ENCODE assay signal across 8 mouse cellular contexts in genomic region chr13:105054181-105054940, GRCm38 (mm10). TPM values are rescaled to one million over a fixed set of nuclear protein-coding genes. Genes with fewer than 3 reads are reported as not detected.
DNase-seq lines count a peak whose midpoint lies in the region; ATAC-seq lines count a peak whose summit lies in the region.

Gene Rgs7bp (minus strand): TSS chr13:105054930.

- DNase-seq in Muller cell, postnatal 12 days (ENCODE audit: inconsistent ontology term) = peak; percentile 74
- DNase-seq in cerebellum, adult 9-11 months = peak; percentile 86
- DNase-seq in frontal cortex, postnatal 14 days (ENCODE audit: low spot score in 2 of 2) = peak; percentile 72 to 74
- DNase-seq in hindbrain, embryonic 11.5 days (ENCODE audit: low spot score) = peak; percentile 80
- peak; percentile 78 to 82 for DNase-seq in layer of hippocampus, postnatal 10 days (ENCODE audit: low spot score in 2 of 2)
- peak; percentile 53 for DNase-seq in ovary, adult 18-20 months (ENCODE audit: low spot score)
- DNase-seq in thymus, postnatal 14 days = peak; percentile 72

- peak within 1 kb of the TSS; percentile 70 for H3K4me3 ChIP-seq in hindbrain, embryonic 11.5 days (ENCODE audit: low read depth, low read length)
- H3K4me3 ChIP-seq in lung, embryonic 15.5 days = peak within 1 kb of the TSS; percentile 55

- peak within 1 kb of the TSS; percentile 77 for H3K9ac ChIP-seq in hindbrain, embryonic 11.5 days (ENCODE audit: low read depth, low read length)
- H3K9ac ChIP-seq in lung, embryonic 15.5 days = peak within 1 kb of the TSS; percentile 36

- no peaks in the 10 kb centered on the region; the same call in 1 of the 2 replicates for H3K4me1 ChIP-seq in hindbrain, embryonic 11.5 days (replicated peaks; ENCODE audit: control insufficient read depth, insufficient read depth, low read length)
- H3K4me1 ChIP-seq in lung, embryonic 15.5 days = peaks cover 6% of the 10 kb centered on the region; the same call in 1 of the 2 replicates

- H3K27me3 ChIP-seq in hindbrain, embryonic 11.5 days (ENCODE audit: control insufficient read depth, insufficient read depth, low read length) = no peaks in the 10 kb centered on the region; the same call in 1 of the 2 replicates
- peaks cover 16% of the 10 kb centered on the region for H3K27me3 ChIP-seq in lung, embryonic 15.5 days

- H3K4me2 ChIP-seq in hindbrain, embryonic 11.5 days (replicated peaks; ENCODE audit: low read depth, low read length) = peak within 1 kb of the TSS; percentile 74
- H3K4me2 ChIP-seq in lung, embryonic 15.5 days = peak within 1 kb of the TSS; percentile 92

- no peaks in the 10 kb centered on the region for H3K9me3 ChIP-seq in hindbrain, embryonic 11.5 days (ENCODE audit: control insufficient read depth, low read length)
- H3K9me3 ChIP-seq in lung, embryonic 15.5 days = no peaks in the 10 kb centered on the region

- peak; percentile 91 for ATAC-seq in hindbrain, embryonic 11.5 days (ENCODE audit: low FRiP score)
- peak; percentile 87 for ATAC-seq in lung, embryonic 15.5 days (ENCODE audit: borderline replicate concordance, extremely low read depth, low FRiP score, low TSS enrichment)

- H3K36me3 ChIP-seq in hindbrain, embryonic 11.5 days (ENCODE audit: control insufficient read depth, insufficient read depth, low read length) = no peaks in the 10 kb centered on the region
- no peaks in the 10 kb centered on the region for H3K36me3 ChIP-seq in lung, embryonic 15.5 days

- WGBS in hindbrain, embryonic 11.5 days = 0% methylated on average over 69 of the region's 75 CpGs
- WGBS in lung, embryonic 15.5 days = under 1% methylated on average over 69 of the region's 75 CpGs

- peak within 1 kb of the TSS; percentile 62 for H3K27ac ChIP-seq in hindbrain, embryonic 11.5 days (ENCODE audit: low read depth, low read length)
- H3K27ac ChIP-seq in lung, embryonic 15.5 days = peak within 1 kb of the TSS; percentile 21; the same call in 1 of the 2 replicates

RNA-seq across cellular contexts. Expression of gene Rgs7bp, which starts in this region (rescaled TPM):
- 1.6 and 2.3 TPM in 2 replicates for polyA plus RNA-seq in hindbrain, embryonic 11.5 days (2014; fragmentation: Nextera tagmentation; extraction: Ambion mirVana)
- 10 to 100 TPM; 85.4 to 85.7 TPM for total RNA-seq in layer of hippocampus, postnatal 10 days (2021)
- polyA plus RNA-seq in lung, embryonic 15.5 days (2015; fragmentation: Nextera tagmentation; extraction: Ambion mirVana) = 1.0 and 1.1 TPM in 2 replicates

Comparison
In these comparisons a context has a peak if more than half of its experiments do, and no peak if none do; other contexts are left out.
1. Peak in every context shown above with its lines: DNase-seq, ATAC-seq, H3K4me3 ChIP-seq and H3K27ac ChIP-seq.